Mouse (Mus musculus) gastrocnemius, adult 18-20 months (tissue): ENCODE data around the gene Cdk5. TPM values are rescaled to one million over a fixed set of nuclear protein-coding genes. Genes with fewer than 3 reads are reported as not detected.

Experiments
- DNase-seq: peaks from one replicate; pipeline ENCODE4 v3.0.0; 2021; ENCODE audit warnings: low spot score
- total RNA-seq, 2 experiments: library from RNA; stranded (reverse); gene quantifications; 2 replicates each; pipeline ENCODE4 v1.2.3; 2021

Cdk5 gene
- total RNA-seq, 2 experiments from 2014 or later, result 10.5 to 11.2 TPM

GRCm38 (mm10) chr5:24433993-24434392 is 10.7 kb upstream of the Cdk5 start:
- DNase-seq, result no peak

- DNase-seq, result no peak
These were observed 5.3 kb upstream of the Cdk5 start for GRCm38 (mm10) chr5:24428596-24428995.

- no peak for DNase-seq
These were observed 4.7 kb upstream of the Cdk5 start for GRCm38 (mm10) chr5:24427981-24428402.

GRCm38 (mm10) chr5:24427285-24427633 is 3.9 kb upstream of the Cdk5 start:
- DNase-seq, result no peak

- DNase-seq, result no peak
These were observed 3.4 kb upstream of the Cdk5 start for GRCm38 (mm10) chr5:24426556-24427284.

GRCm38 (mm10) chr5:24426037-24426432 is 2.7 kb upstream of the Cdk5 start:
- DNase-seq, result no peak

GRCm38 (mm10) chr5:24425421-24426036 is 2.2 kb upstream of the Cdk5 start:
- DNase-seq, result no peak

GRCm38 (mm10) chr5:24424861-24425411 is 1.6 kb upstream of the Cdk5 start:
- DNase-seq, result peak; percentile 75

- DNase-seq, result no peak
These were observed 863 bp upstream of the Cdk5 start for GRCm38 (mm10) chr5:24424004-24424781.

GRCm38 (mm10) chr5:24420381-24420780 is 2.9 kb downstream of the Cdk5 start:
- no peak for DNase-seq

GRCm38 (mm10) chr5:24417587-24417986 is 5.7 kb downstream of the Cdk5 start:
- no peak for DNase-seq

- DNase-seq, result peak; percentile 64
These were observed 7.1 kb downstream of the Cdk5 start for GRCm38 (mm10) chr5:24416222-24416736.

- DNase-seq, result no peak
These were observed 9.4 kb downstream of the Cdk5 start for GRCm38 (mm10) chr5:24413938-24414337.

- DNase-seq, result no peak
These were observed 10.2 kb downstream of the Cdk5 start, which contains the start of gene Asic3 for GRCm38 (mm10) chr5:24413042-24413693. TSS of gene Asic3 (plus strand) at chr5:24413392.

- DNase-seq, result no peak
These were observed 11.3 kb downstream of the Cdk5 start for GRCm38 (mm10) chr5:24412063-24412462.

GRCm38 (mm10) chr5:24409466-24409865 is 13.9 kb downstream of the Cdk5 start:
- no peak for DNase-seq

GRCm38 (mm10) chr5:24408651-24409050 is 14.7 kb downstream of the Cdk5 start:
- DNase-seq, result no peak

- no peak for DNase-seq
These were observed 17.9 kb downstream of the Cdk5 start for GRCm38 (mm10) chr5:24405389-24405876.

- no peak for DNase-seq
These were observed 18.6 kb downstream of the Cdk5 start for GRCm38 (mm10) chr5:24404594-24405360.

GRCm38 (mm10) chr5:24401969-24402368 is 21.4 kb downstream of the Cdk5 start:
- no peak for DNase-seq
